Mouse (Mus musculus) mesoderm, embryonic 11.5 days (tissue): Measurements from ENCODE around the gene Dnttip1.
"Not testable (repeated sequence)": the region's sequence is repeated elsewhere in the genome, so short reads cannot be mapped to it uniquely, and the experiment has no call there.

Source experiments
- DNase-seq: peaks from one replicate; pipeline ENCODE4 v3.0.0-alpha.2; 2012; ENCODE audit warnings: low read depth, low spot score

Dnttip1 gene

DNA sequence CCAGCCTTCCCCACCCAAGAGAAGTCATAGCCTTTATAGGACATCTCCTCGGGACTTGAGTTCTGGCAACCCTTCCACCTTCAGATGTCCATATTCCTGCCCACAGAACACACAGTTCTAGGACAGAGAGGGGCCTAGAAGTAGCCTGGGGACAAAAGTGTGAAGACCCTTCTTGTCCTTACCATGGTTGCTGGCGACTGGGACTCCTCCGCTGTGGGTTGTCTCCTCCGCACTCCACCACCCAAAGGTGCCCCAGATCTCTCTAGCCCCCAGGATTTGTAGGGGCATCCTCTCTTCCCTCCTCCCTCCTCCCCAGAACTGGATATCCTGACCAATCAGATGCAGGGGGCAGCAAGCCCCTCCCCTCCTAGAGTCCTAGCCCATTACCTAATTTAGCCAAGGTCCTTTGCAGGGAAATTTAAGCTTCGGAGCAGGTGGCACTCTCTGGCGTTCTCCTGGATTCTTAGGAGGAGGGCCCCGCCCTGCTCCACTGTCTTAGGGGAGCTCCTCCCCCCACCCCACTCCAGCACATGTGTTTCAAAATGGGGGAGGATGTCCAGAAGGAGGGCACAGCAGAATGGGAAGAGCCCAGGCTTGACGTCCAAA lies 33.8 kb downstream of the Dnttip1 start, which contains the start of gene Tnnc2:
Gene Tnnc2, minus strand, starts transcription at position 487 of the 606 bp plus-strand sequence.
- DNase-seq = no peak

GRCm38 (mm10) chr2:164781876-164782275 lies 36.1 kb downstream of the Dnttip1 start:
- no peak for DNase-seq

DNA sequence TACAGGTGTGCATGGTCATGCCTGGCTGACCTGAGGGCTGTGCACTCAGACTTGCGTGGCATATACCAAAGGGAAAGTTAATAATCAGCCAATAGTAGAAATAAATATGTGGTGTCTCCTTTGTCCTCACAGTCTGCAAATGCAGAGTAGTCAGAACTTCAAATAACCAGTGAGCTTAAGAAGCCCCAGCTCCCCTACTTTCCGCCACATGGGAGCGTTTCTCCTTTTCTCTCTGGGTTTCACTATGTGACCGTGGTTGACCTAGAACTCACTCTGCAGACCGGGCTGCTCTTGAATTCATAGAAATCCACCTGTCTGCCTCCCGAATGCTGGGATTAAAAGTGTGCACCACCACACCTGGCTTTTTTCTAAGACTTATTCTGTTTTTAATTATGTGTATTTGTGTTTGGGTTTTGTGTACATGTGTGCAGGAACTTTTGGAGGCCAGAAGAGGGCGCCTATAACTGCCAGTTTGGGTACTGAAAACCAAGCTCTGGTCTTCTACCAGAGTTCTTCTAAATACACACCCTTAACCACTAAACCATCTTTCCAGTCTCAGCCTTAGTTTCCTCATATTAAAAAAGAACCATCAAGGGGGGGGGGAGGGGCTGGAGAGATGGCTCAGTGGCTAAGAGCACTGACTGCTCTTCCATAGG lies 38.3 kb downstream of the Dnttip1 start:
- no peak for DNase-seq

- DNase-seq = no peak
Observed at GRCm38 (mm10) chr2:164784869-164785420, 39.2 kb downstream of the Dnttip1 start.

- peak; percentile 85 for DNase-seq
Observed at GRCm38 (mm10) chr2:164785481-164786387, 40.0 kb downstream of the Dnttip1 start, which contains the start of gene Snx21. Gene Snx21, plus strand, starts transcription at chr2:164785823.

DNA sequence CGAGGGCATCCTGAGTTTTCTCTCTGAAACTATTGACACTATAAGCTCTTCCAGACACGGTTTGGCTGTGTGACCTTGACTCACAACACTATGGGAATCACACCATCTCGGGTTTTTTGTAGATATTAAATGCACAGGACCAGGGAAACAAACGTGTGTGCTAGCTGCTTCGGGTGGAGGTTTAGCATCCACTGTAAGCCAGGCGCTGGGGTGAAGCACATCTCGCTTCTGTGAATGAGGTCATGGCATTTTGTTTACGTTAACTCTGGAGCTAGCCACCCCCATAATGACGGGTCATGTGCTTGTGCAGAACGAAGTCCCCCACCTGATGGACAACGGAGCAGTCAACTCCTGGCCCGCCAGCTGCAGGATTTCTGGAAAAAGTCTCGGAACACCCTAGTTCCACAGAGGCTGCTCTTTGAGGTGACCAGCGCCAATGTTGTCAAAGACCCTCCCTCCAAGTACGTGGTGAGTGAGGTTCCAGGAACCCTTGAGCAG lies 40.7 kb downstream of the Dnttip1 start:
- DNase-seq = no peak

DNA sequence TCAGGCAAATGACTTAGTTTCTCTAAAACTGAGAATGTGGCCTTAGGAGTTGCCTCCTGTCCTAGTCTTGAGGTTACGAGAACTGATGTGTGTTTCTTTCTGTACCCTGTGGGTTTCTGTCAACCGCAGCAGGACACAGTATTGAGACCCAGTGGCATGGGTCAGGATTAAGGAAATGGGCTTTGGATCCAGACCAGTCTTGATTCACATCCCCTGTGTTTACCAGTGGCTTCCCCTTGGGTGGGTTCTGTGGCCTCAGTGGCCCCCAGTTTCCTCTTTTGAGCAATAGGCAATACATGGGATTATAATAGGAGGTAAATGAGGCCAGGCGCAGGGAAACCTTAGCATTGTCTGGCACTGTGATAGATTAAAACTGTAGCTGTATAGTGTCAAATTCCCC lies 41.2 kb downstream of the Dnttip1 start:
- no peak for DNase-seq

- DNase-seq = no peak
Observed at GRCm38 (mm10) chr2:164787779-164788178, 42.0 kb downstream of the Dnttip1 start.

- DNase-seq = no peak
Observed at GRCm38 (mm10) chr2:164788411-164788810, 42.6 kb downstream of the Dnttip1 start.

- no peak for DNase-seq
Observed at GRCm38 (mm10) chr2:164790451-164790850, 44.7 kb downstream of the Dnttip1 start.

- no peak for DNase-seq
Observed at GRCm38 (mm10) chr2:164791841-164792261, 46.1 kb downstream of the Dnttip1 start.

DNA sequence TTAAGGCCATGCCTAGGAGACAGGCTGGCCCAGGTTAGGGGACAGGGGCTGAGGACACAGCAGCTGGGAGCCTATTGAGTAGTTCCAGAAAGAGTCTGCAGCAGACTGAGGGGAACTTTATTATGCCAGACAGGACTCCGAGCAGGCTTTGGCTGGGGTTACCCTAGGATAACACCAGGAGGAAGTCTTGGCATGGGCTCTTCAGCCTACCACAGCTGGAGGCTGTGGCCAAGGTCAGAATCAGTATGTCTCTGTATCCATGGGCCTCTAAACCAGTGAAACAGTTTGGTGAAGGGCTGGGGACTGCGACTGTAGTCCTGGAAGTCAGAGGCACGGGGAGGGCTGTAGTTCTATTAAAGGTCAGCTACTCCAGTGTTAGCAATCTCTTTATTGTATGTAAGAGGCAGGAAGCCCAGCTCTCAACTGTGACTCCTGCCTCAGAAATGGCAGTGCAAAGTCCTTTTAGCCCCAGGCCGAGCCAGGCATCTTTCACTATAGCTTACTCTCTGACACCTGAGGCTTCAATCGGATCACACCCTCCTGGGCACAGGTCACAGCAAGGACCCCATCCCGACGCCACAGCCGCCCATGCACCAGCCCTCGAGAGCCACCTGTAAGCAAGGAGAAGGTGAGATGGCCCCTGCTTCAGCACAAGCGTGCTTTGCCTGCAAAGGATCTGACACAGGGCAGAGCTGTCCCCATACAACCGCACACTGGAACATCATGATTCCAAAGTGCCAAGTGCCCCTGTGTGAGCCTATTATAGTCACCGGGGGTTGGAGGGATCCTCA lies 46.8 kb downstream of the Dnttip1 start:
- DNase-seq = no peak

- DNase-seq = peak; percentile 65
Observed at GRCm38 (mm10) chr2:164793236-164793635, 47.5 kb downstream of the Dnttip1 start.

DNA sequence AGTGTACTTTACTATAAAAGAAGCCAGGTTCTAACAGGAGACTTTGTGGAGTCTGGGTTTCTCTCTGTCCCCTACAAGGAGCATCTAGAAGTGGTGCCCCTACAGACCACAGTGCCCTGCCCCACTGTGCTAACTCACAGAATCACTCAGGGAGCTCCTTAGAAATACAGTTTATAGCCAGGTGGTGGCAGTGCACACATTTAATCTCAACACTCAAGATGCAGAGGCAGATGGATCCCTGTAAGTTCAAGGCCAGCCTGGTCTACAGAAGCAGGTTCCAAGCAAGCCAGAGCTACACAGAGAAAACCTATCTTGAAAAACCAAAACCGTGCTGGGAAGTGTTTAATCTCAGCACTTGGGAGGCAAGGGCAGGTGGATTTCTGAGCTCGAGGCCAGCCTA lies 48.0 kb downstream of the Dnttip1 start:
- DNase-seq = no peak

- DNase-seq = peak; percentile 89
Observed at GRCm38 (mm10) chr2:164794293-164794692, 48.5 kb downstream of the Dnttip1 start.

DNA sequence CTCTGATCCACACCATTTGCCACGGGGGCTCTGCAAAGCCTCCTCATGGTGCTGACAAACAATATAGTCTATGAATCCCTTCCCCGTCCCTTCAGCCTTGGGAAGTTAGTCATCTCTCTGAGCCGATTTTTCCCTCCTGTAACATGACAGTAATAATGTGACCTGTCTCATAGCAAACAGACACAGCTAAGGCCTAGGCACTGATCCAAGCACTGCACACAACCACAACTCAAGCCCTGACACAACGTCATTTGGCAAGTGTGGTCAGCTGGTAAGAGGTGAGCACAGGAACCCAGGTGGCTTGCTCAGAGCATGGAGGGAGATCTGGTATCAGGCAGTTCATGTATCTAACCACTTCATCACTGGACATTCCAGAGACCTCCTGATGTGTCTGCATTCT lies 50.1 kb downstream of the Dnttip1 start:
- no peak for DNase-seq

DNA sequence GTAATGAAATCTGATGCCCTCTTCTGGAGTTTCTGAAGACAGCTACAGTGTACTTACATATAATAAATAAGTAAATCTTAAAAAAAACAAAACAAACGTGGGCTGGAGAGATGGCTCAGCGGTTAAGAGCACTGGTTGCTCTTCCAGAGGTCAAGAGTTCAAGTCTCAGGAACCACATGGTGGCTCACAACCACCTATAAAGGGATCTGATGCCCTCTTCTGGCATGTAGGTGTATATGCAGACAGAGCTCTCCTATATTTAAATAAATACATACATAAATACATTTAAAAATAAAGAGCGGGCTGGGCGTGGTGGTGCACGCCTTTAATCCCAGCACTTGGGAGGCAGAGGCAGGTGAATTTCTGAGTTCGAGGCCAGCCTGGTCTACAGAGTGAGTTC lies 52.8 kb downstream of the Dnttip1 start:
- not testable (repeated sequence) for DNase-seq

DNA sequence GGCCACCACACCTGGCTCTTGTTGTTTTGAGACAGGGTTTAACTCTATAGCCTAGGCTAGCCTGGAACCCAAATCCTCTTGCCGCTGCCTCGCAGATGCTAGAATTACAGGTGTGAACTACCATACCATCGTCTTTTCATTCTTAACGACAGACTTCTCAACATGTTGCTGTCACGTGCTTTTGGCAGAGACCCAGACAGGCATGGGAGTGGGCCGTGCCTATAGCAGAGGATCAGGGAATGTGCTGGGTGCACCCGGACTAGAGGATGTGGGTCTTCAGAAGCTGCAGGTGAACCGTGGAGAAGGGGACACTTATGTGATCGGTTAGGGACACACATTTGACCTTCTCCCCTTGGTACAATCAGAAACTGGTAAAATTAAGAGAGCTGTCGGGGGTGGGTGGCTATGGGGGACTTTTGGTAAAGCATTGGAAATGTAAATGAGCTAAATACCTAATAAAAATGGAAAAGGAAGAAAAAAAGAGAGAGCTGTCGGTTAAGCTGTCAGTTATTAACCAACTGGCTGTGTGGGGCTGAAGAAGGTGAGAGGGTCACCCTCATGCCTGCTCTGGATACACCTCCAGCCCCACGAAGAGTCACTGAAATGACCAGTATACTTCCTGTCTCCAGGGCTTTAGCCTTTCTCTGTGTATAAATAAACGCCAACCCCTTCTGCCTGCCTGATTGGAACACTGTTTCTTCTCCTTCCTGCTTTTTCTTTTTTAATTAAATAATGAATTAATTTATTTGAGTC lies 54.6 kb downstream of the Dnttip1 start:
- DNase-seq = no peak

- no peak for DNase-seq
Observed at GRCm38 (mm10) chr2:164803201-164803920, 57.6 kb downstream of the Dnttip1 start.

DNA sequence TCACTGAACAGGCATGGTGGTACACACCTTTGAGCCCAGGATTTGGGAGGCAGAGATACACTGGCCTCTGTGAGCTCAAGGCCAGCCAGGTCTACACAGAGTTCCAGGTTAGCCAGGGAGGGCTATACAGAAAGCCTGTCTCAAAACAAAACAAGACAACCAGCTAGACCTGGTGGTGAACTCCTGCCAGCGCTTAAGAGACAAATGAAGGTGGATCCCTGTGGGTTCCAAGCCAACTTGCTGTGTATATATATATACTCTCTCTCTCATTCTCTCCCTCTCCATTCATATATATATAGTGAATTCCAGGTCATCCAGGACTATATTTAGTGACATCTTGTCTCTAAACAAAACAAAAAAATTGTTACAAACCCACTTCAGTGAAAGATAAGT lies 58.1 kb downstream of the Dnttip1 start:
- no peak for DNase-seq
